15 mouse cellular contexts compared by ENCODE assay signal in the genomic region with DNA sequence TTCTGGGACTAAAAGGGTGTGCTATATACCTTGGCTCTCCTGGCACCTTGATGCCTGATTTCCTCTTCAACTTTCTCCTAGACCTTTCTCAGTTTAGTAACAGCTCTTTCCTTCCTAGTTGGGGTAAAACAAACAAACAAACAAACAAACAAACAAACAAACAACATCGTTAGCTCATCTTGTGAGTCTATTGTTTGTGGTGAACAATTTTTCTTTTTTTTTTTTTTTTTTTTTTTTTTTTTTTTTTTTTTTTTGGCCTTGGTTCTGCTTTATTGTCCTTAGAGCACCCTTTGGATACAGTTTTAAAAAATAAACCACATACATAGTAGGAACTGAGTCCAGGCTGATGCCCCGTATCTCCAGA. TPM values are rescaled to one million over a fixed set of nuclear protein-coding genes. Genes with fewer than 3 reads are reported as not detected.
DNase-seq lines count a peak whose midpoint lies in the region; ATAC-seq and TF ChIP-seq lines count a peak whose summit lies in the region.
"Had no signal": no experiment of that assay in that cellular context is flagged by ENCODE, and none has a peak within 500 bp of the region (broad histone marks: within the 10 kb centered on the region; RNA-seq: fewer than 3 reads in every experiment).

No protein-coding gene starts in this region.

- no peak for TF ChIP-seq CTCF in gastrocnemius, adult 2 months (IDR thresholded peaks at IDR 0.05)
- TF ChIP-seq CTCF in liver, postnatal 0 days (IDR thresholded peaks at IDR 0.05; ENCODE audit: low read depth) = no peak

- intact Hi-C loops in gastrocnemius, adult 2 months (cut with DNase I) = loop anchor here (5.0 to 10.0 kb wide), 2 partner anchors 94 to 257 kb away; no protein-coding TSS in a partner anchor
- intact Hi-C loops in gastrocnemius, postnatal 14 days (cut with DNase I; ENCODE audit: low total_unique reads) = loop anchor here (10.0 kb wide), 1 partner anchor 97 kb away; no protein-coding TSS in a partner anchor

- no peaks in the 10 kb centered on the region for H3K36me3 ChIP-seq in limb, embryonic 12.5 days
- H3K36me3 ChIP-seq in limb, embryonic 10.5 days = no peaks in the 10 kb centered on the region
- H3K36me3 ChIP-seq in midbrain, embryonic 12.5 days = no peaks in the 10 kb centered on the region
- no peaks in the 10 kb centered on the region for H3K36me3 ChIP-seq in midbrain, embryonic 13.5 days
- no peaks in the 10 kb centered on the region for H3K36me3 ChIP-seq in liver, postnatal 0 days (replicated peaks; ENCODE audit: insufficient read depth, low read length)
- H3K36me3 ChIP-seq: embryonic facial prominence, embryonic 15.5 days had no signal

- TF ChIP-seq EP300 in liver, postnatal 0 days (IDR thresholded peaks at IDR 0.05; ENCODE audit: low read depth) = no peak

- H3K9me3 ChIP-seq in limb, embryonic 12.5 days = no peaks in the 10 kb centered on the region
- H3K9me3 ChIP-seq in limb, embryonic 10.5 days (replicated peaks) = no peaks in the 10 kb centered on the region
- H3K9me3 ChIP-seq in midbrain, embryonic 12.5 days = no peaks in the 10 kb centered on the region
- H3K9me3 ChIP-seq in midbrain, embryonic 13.5 days = no peaks in the 10 kb centered on the region
- H3K9me3 ChIP-seq in liver, postnatal 0 days (ENCODE audit: low read length) = no peaks in the 10 kb centered on the region
- H3K9me3 ChIP-seq: embryonic facial prominence, embryonic 15.5 days had no signal

- H3K27ac ChIP-seq in gastrocnemius, adult 2 months = peak overlapping the region; percentile 65; the same call in 1 of the 2 replicates
- H3K27ac ChIP-seq in limb, embryonic 12.5 days = no peak overlapping the region
- no peak overlapping the region for H3K27ac ChIP-seq in limb, embryonic 10.5 days
- H3K27ac ChIP-seq in midbrain, embryonic 12.5 days (replicated peaks) = no peak overlapping the region
- no peak overlapping the region for H3K27ac ChIP-seq in midbrain, embryonic 13.5 days
- no peak overlapping the region for H3K27ac ChIP-seq in liver, postnatal 0 days (ENCODE audit: low read depth)

- no peak overlapping the region for H3K4me2 ChIP-seq in limb, embryonic 12.5 days
- peak overlapping the region; percentile 58; the same call in 1 of the 2 replicates for H3K4me2 ChIP-seq in midbrain, embryonic 12.5 days (replicated peaks)
- no peak overlapping the region for H3K4me2 ChIP-seq in midbrain, embryonic 13.5 days (replicated peaks)
- no peak overlapping the region for H3K4me2 ChIP-seq in liver, postnatal 0 days (ENCODE audit: low read depth, low read length)

- ATAC-seq in limb, embryonic 12.5 days (ENCODE audit: insufficient number of reproducible peaks, insufficient read depth, low FRiP score, low TSS enrichment, low read depth) = no peak
- ATAC-seq in midbrain, embryonic 12.5 days (ENCODE audit: low FRiP score, low read depth) = no peak
- no peak for ATAC-seq in midbrain, embryonic 13.5 days
- no peak for ATAC-seq in liver, postnatal 0 days

- H3K9ac ChIP-seq in limb, embryonic 12.5 days (replicated peaks) = no peak overlapping the region
- H3K9ac ChIP-seq in midbrain, embryonic 12.5 days (replicated peaks) = no peak overlapping the region
- H3K9ac ChIP-seq in midbrain, embryonic 13.5 days (replicated peaks) = no peak overlapping the region
- H3K9ac ChIP-seq in liver, postnatal 0 days (replicated peaks) = no peak overlapping the region; the same call in 1 of the 2 replicates

- 0 out of 2 replicates have a peak, but pooled peaks cover 4% of the 10 kb centered on the region for H3K27me3 ChIP-seq in limb, embryonic 12.5 days
- H3K27me3 ChIP-seq in limb, embryonic 10.5 days (ENCODE audit: low read depth, poor library complexity, severe bottlenecking) = 0 out of 2 replicates have a peak, but pooled peaks cover 3% of the 10 kb centered on the region
- no peaks in the 10 kb centered on the region for H3K27me3 ChIP-seq in midbrain, embryonic 12.5 days
- H3K27me3 ChIP-seq in midbrain, embryonic 13.5 days = 0 out of 2 replicates have a peak, but pooled peaks cover 3% of the 10 kb centered on the region
- H3K27me3 ChIP-seq in liver, postnatal 0 days (ENCODE audit: insufficient read depth, low read length) = no peaks in the 10 kb centered on the region
- H3K27me3 ChIP-seq: embryonic facial prominence, embryonic 15.5 days had no signal

- no peak for DNase-seq in gastrocnemius, adult 2 months
- DNase-seq in gastrocnemius, postnatal 14 days = no peak
- DNase-seq in limb, embryonic 10.5 days (ENCODE audit: low spot score) = no peak
- DNase-seq in liver, postnatal 0 days = no peak
- no peak for DNase-seq in adrenal gland, adult 2 months

- no peak overlapping the region for H3K4me3 ChIP-seq in gastrocnemius, adult 2 months
- peak overlapping the region; percentile 47; the same call in 1 of the 2 replicates for H3K4me3 ChIP-seq in limb, embryonic 12.5 days (replicated peaks)
- H3K4me3 ChIP-seq in limb, embryonic 10.5 days = no peak overlapping the region; the same call in 1 of the 2 replicates
- H3K4me3 ChIP-seq in midbrain, embryonic 12.5 days = no peak overlapping the region
- H3K4me3 ChIP-seq in midbrain, embryonic 13.5 days (replicated peaks) = no peak overlapping the region
- H3K4me3 ChIP-seq in liver, postnatal 0 days (ENCODE audit: low read depth, low read length) = peak overlapping the region; percentile 45; the same call in 1 of the 2 replicates
- H3K4me3 ChIP-seq: myocyte had no signal

- peaks cover 21% of the 10 kb centered on the region for H3K4me1 ChIP-seq in limb, embryonic 12.5 days (replicated peaks)
- H3K4me1 ChIP-seq in limb, embryonic 10.5 days = peaks cover 23% of the 10 kb centered on the region
- peaks cover 13% of the 10 kb centered on the region for H3K4me1 ChIP-seq in midbrain, embryonic 12.5 days
- peaks cover 11% of the 10 kb centered on the region for H3K4me1 ChIP-seq in midbrain, embryonic 13.5 days (replicated peaks)
- H3K4me1 ChIP-seq in liver, postnatal 0 days (ENCODE audit: insufficient read depth) = peaks cover 10% of the 10 kb centered on the region

- WGBS in limb, embryonic 12.5 days = 70% methylated on average over 2 of the region's 2 CpGs
- WGBS in limb, embryonic 10.5 days = 78% methylated on average over 2 of the region's 2 CpGs
- WGBS in midbrain, embryonic 12.5 days = 72% methylated on average over 2 of the region's 2 CpGs
- WGBS in midbrain, embryonic 13.5 days = 61% methylated on average over 2 of the region's 2 CpGs
- WGBS in liver, postnatal 0 days (ENCODE audit: insufficient replicate concordance) = 22% methylated on average over 2 of the region's 2 CpGs

RNA-seq across cellular contexts. Expression of gene Ttc41, which starts 25.9 kb away (rescaled TPM):
- total RNA-seq in gastrocnemius, adult 2 months (2021) = 1 to 10 TPM; 2.3 to 2.5 TPM
- total RNA-seq in gastrocnemius, postnatal 14 days (2021) = 1 to 10 TPM; 1.6 to 1.7 TPM
- polyA plus RNA-seq in limb, embryonic 12.5 days (2016; fragmentation: Nextera tagmentation; extraction: Ambion mirVana) = 2.1 and 2.5 TPM in 2 replicates
- polyA plus RNA-seq in limb, embryonic 10.5 days (2016; fragmentation: Nextera tagmentation; extraction: Ambion mirVana) = 1.9 and 2.7 TPM in 2 replicates
- polyA plus RNA-seq in midbrain, embryonic 12.5 days (2016; fragmentation: Nextera tagmentation; extraction: Ambion mirVana) = 3.0 and 3.5 TPM in 2 replicates
- polyA plus RNA-seq in midbrain, embryonic 13.5 days (2015; fragmentation: Nextera tagmentation; extraction: Ambion mirVana) = 2.4 and 3.5 TPM in 2 replicates
- polyA plus RNA-seq in liver, postnatal 0 days (2015; fragmentation: Nextera tagmentation; extraction: Ambion mirVana) = 0.30 and 0.35 TPM in 2 replicates
- 1 to 10 TPM; 1.6 to 2.5 TPM for total RNA-seq in adrenal gland, adult 2 months (2021)
- polyA plus RNA-seq in adrenal gland, adult 2 months (2012; rRNA removed) = 1.0 and 1.5 TPM in 2 replicates

RNA-seq across cellular contexts. Expression of gene Hsp90b1, which starts 26.2 kb away (rescaled TPM):
- 100 to 1,000 TPM; 108 to 149 TPM for total RNA-seq in gastrocnemius, adult 2 months (2021)
- 100 to 1,000 TPM; 118 to 140 TPM for total RNA-seq in gastrocnemius, postnatal 14 days (2021)
- 588 and 626 TPM in 2 replicates for polyA plus RNA-seq in limb, embryonic 12.5 days (2016; fragmentation: Nextera tagmentation; extraction: Ambion mirVana)
- 590 and 620 TPM in 2 replicates for polyA plus RNA-seq in limb, embryonic 10.5 days (2016; fragmentation: Nextera tagmentation; extraction: Ambion mirVana)
- polyA plus RNA-seq in midbrain, embryonic 12.5 days (2016; fragmentation: Nextera tagmentation; extraction: Ambion mirVana) = 452 and 458 TPM in 2 replicates
- polyA plus RNA-seq in midbrain, embryonic 13.5 days (2015; fragmentation: Nextera tagmentation; extraction: Ambion mirVana) = 345 and 354 TPM in 2 replicates
- polyA plus RNA-seq in liver, postnatal 0 days (2015; fragmentation: Nextera tagmentation; extraction: Ambion mirVana) = 228 and 252 TPM in 2 replicates
- 100 to 1,000 TPM; 691 to 855 TPM for total RNA-seq in adrenal gland, adult 2 months (2021)
- 9.6 and 15.2 TPM in 2 replicates for polyA plus RNA-seq in adrenal gland, adult 2 months (2012; rRNA removed)

RNA-seq across cellular contexts. Expression of gene Gm49358, which starts 32.3 kb away (rescaled TPM):
- total RNA-seq in gastrocnemius, adult 2 months (2021) = 10 to 100 TPM; 16.7 to 32.1 TPM
- total RNA-seq in gastrocnemius, postnatal 14 days (2021) = 10 to 100 TPM; 12.2 to 18.4 TPM
- not detected in 2 replicates for polyA plus RNA-seq in limb, embryonic 12.5 days (2016; fragmentation: Nextera tagmentation; extraction: Ambion mirVana)
- polyA plus RNA-seq in limb, embryonic 10.5 days (2016; fragmentation: Nextera tagmentation; extraction: Ambion mirVana) = not detected in 2 replicates
- not detected in 2 replicates for polyA plus RNA-seq in midbrain, embryonic 12.5 days (2016; fragmentation: Nextera tagmentation; extraction: Ambion mirVana)
- not detected in 2 replicates for polyA plus RNA-seq in midbrain, embryonic 13.5 days (2015; fragmentation: Nextera tagmentation; extraction: Ambion mirVana)
- not detected in 2 replicates for polyA plus RNA-seq in liver, postnatal 0 days (2015; fragmentation: Nextera tagmentation; extraction: Ambion mirVana)
- 10 to 100 TPM; 20.1 to 23.6 TPM for total RNA-seq in adrenal gland, adult 2 months (2021)
- polyA plus RNA-seq in adrenal gland, adult 2 months (2012; rRNA removed) = not detected in 2 replicates
- polyA plus RNA-seq: embryonic facial prominence, embryonic 15.5 days; frontal cortex, adult 2 months; heart, embryonic 16.5 days; hindbrain, embryonic 11.5 days; large intestine, adult 2 months; myocyte; stomach, embryonic 14.5 days had no signal

RNA-seq across cellular contexts. Expression of gene Nt5dc3, which starts 47.3 kb away (rescaled TPM):
- total RNA-seq in gastrocnemius, adult 2 months (2021) = 10 to 100 TPM; 36.1 to 77.7 TPM
- 10 to 100 TPM; 25.2 to 38.1 TPM for total RNA-seq in gastrocnemius, postnatal 14 days (2021)
- polyA plus RNA-seq in limb, embryonic 12.5 days (2016; fragmentation: Nextera tagmentation; extraction: Ambion mirVana) = 0.94 and 1.0 TPM in 2 replicates
- 0.53 and 0.55 TPM in 2 replicates for polyA plus RNA-seq in limb, embryonic 10.5 days (2016; fragmentation: Nextera tagmentation; extraction: Ambion mirVana)
- 2.1 and 2.5 TPM in 2 replicates for polyA plus RNA-seq in midbrain, embryonic 12.5 days (2016; fragmentation: Nextera tagmentation; extraction: Ambion mirVana)
- polyA plus RNA-seq in midbrain, embryonic 13.5 days (2015; fragmentation: Nextera tagmentation; extraction: Ambion mirVana) = 5.9 and 6.5 TPM in 2 replicates
- polyA plus RNA-seq in liver, postnatal 0 days (2015; fragmentation: Nextera tagmentation; extraction: Ambion mirVana) = 0.40 and 0.51 TPM in 2 replicates
- 10 to 100 TPM; 29.8 to 57.4 TPM for total RNA-seq in adrenal gland, adult 2 months (2021)
- 29.0 and 30.2 TPM in 2 replicates for polyA plus RNA-seq in adrenal gland, adult 2 months (2012; rRNA removed)

Comparison
In these comparisons a context has a peak if more than half of its experiments do, and no peak if none do; other contexts are left out.
1. H3K4me3 ChIP-seq: peak in limb, embryonic 12.5 days (single experiment) and liver, postnatal 0 days (single experiment); none in gastrocnemius, adult 2 months (single experiment), limb, embryonic 10.5 days (single experiment), midbrain, embryonic 12.5 days (single experiment) and midbrain, embryonic 13.5 days (single experiment).
2. RNA of gene Hsp90b1, which starts 26.2 kb away (polyA plus RNA-seq): 590 to 620 TPM in limb, embryonic 10.5 days, 588 to 626 TPM in limb, embryonic 12.5 days, 452 to 458 TPM in midbrain, embryonic 12.5 days, 345 to 354 TPM in midbrain, embryonic 13.5 days and 228 to 252 TPM in liver, postnatal 0 days; 9.6 to 15.2 TPM in adrenal gland, adult 2 months; every median in the first group is over 10 times any median in the second.